Mouse (Mus musculus) monocyte, adult 2 months (primary cell): ENCODE results near the gene Hmgb3.

Experiments
- DNase-seq, 2 experiments: peaks; one replicate each; pipeline ENCODE4 v3.0.0; 2022; ENCODE audit warnings: low spot score in 2 of 2, low read depth in 1 of 2

Hmgb3 gene

GRCm38 (mm10) chrX:71575550-71575949, 19.8 kb downstream of the Hmgb3 start:
- DNase-seq = no peak

- DNase-seq = no peak
These were observed 33.5 kb downstream of the Hmgb3 start for GRCm38 (mm10) chrX:71589181-71589580.

GRCm38 (mm10) chrX:71601052-71601611, 45.4 kb downstream of the Hmgb3 start:
- no peak for DNase-seq
